Mouse (Mus musculus) heart, adult 9 months (tissue): ENCODE data around the gene Cog5.
A peak's percentile ranks its signal among the peaks of the same experiment; 100 is the strongest.
"Not testable (repeated sequence)": the region's sequence is repeated elsewhere in the genome, so short reads cannot be mapped to it uniquely, and the experiment has no call there.

ENCODE experiments used
- DNase-seq, 2 experiments: peaks; one replicate each; pipeline ENCODE4 v3.0.0; 2022; ENCODE audit warnings: low spot score in 2 of 2

The Cog5 gene

DNA sequence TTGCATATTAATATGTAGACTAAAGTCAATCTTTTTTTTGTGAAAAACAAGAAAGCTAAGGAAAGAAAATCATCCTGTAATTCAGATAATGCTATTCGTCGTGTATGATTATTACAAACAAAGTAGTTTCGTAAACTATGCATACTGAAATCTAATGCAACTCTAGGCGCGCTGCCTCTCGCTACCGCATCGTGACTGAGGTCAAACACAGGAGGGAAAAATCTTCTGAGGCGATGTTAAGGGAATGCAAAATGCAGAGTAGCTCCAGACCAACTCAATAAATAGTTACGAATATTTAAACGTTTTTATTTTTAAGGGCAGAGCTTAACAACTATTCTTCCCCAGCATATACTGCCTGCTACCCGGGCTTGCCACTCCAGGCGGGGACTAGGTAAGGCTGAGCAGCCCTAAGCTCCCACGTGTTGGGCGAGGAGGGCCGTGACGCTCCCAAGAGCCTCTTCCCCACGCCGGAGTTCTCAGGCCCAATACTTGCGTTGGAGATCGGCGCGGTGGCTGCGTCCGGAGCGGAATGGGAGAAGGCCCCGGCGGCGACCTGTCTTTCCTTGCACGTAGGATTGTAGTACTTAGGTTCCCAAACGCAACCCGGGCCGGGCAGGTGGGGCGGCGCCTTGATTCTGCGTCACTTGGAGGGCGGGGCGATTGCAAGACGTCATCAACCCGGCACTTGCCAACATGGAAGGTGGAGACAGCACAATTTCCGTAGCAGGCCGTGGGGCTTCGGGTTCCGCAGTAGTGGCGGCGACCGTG lies at the start of gene Cog5, which contains the start of gene Dus4l:
Gene Cog5 (plus strand): TSS at position 673 of the 768 bp plus-strand sequence.
Gene Dus4l (minus strand): TSS at position 630 of the 768 bp plus-strand sequence.
- peak; percentile 93 to 97 for DNase-seq

- DNase-seq: no peak
Observed at GRCm38 (mm10) chr12:31604894-31605293, 49.8 kb upstream of the Cog5 start.

- DNase-seq: no peak
Observed at GRCm38 (mm10) chr12:31608138-31608537, 46.5 kb upstream of the Cog5 start.

DNA sequence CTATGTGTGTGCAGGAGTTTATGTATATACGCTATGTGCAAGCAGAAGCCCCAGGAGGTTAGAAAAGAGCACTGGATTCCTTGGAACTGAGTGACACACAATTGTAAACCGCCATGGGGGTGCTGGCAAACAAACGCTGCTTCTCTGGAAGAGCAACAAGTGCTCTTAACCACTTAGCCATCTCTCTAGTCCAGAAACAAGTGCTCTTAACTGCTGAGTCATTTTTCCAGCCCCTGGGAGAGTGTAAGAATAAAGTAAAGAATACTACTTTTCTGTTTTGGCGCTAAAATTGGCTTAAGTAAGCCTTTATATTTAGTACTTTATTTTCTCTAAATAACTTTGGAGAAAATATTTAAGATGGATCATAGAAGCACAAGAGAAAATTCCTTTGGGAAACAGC lies 41.3 kb upstream of the Cog5 start:
- no peak for DNase-seq

GRCm38 (mm10) chr12:31620106-31620505 lies 34.6 kb upstream of the Cog5 start:
- DNase-seq: no peak

DNA sequence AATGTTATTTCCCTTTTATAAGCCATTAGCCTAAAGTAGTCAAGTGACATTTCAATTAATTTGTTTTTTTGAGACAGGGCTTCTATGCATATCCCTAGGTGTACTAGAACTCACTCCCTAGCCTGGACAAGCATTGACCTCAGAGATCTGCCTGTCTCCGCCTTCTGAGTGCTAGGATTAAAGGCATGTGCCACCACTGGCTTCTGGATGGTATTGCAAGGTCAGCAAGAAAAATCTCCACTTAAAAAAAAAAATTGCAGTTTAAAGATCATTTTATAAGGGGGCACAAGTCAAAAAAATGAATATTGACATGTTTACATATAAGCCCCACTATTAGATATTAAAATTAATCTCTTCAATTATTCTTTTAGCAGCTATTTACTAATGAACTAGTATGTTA lies 29.7 kb upstream of the Cog5 start:
- DNase-seq: no peak

- DNase-seq: not testable (repeated sequence)
Observed at GRCm38 (mm10) chr12:31628396-31628795, 26.3 kb upstream of the Cog5 start.

DNA sequence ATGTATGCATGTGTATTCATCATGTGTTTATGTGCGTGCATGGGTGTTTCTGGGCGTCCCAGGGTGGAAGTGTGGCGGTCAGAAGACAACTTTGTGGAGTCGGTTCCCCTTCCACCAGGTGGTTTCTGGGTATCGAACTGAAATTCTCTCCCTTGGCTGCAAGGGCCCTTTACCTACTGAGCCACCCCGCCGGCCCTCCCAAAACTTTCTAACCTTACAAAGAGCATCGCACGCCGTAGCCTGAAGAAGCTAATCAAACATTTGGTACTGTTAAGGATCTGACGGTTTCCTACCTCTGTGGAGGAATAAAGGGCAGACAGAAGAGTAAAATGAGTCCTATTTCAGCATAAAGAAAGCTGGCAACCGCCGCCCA lies 20.7 kb upstream of the Cog5 start:
- no peak for DNase-seq

DNA sequence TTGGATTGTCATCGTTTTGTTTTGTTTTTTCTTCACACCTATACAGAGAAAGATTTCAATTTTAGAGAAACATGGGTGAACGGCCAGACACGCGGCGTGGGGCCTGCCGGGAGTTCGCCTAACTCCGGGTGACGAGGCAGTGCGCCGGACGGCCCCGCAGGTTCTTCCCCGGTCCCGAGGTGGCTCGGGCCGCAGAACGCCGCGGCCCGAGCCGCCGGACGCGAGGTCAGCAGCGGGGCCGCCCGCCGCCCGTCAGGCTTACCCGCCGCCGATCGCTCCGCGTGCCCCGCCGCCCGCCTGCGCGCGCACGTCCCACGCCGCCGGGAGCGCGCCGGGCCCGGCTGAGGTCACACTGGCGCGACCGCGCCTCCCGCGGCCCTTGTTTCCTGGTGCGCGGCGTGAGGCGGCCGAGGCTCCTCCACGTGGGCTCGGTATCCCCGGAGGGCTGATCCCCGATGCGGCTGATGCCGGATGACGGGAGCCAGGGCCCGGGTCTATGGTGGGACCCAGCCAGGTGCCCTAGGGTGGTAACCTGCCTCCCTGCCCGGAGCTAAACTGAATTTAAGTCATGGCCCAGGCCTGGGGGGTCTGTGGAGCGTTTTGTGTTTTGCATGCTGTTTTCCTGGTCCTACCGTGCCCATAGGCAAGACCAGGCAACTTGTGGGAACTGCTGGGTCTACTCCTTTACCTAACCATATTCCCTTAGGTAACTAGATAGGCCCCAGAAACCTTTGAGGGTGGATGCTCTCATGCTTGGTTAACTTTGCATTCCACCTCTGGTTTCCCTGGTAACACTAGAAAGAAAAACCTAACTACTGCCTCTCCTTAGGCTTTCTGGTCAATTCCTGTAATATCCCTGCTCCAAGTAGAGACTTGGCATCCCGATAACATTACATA lies 20.1 kb upstream of the Cog5 start, which contains the start of gene Bcap29:
Gene Bcap29 (minus strand): TSS at position 316 of the 897 bp plus-strand sequence.
- peak; percentile 69 to 78 for DNase-seq

- DNase-seq: peak in 1 of 2 experiments; percentile 2
Observed at GRCm38 (mm10) chr12:31635240-31635607, 19.4 kb upstream of the Cog5 start.

GRCm38 (mm10) chr12:31653611-31654010 lies 1.1 kb upstream of the Cog5 start:
- no peak for DNase-seq

- no peak for DNase-seq
Observed at GRCm38 (mm10) chr12:31654965-31655477, 352 bp downstream of the Cog5 start.

- no peak for DNase-seq
Observed at GRCm38 (mm10) chr12:31656841-31657240, 2.2 kb downstream of the Cog5 start.

DNA sequence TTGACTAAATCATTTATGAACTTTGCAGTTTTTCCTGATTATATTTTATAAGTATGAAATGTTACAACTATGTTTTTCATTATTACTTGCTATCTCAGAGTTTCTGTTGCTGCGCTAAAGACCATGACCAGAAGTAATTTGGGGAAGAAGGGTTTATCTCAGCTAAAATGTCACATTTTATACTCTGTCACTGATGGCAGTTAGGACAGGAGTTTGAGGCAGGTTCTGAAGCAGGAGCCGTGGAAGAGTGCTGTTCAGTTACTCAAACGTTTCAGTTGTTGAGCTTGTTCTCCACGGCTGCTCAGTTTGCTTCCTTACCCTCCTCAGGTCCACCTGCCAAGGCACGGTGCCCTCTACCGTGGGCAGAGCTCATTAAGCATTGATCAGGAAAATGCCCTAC lies 11.3 kb downstream of the Cog5 start:
- DNase-seq: no peak

- no peak for DNase-seq
Observed at GRCm38 (mm10) chr12:31667187-31667586, 12.5 kb downstream of the Cog5 start.

DNA sequence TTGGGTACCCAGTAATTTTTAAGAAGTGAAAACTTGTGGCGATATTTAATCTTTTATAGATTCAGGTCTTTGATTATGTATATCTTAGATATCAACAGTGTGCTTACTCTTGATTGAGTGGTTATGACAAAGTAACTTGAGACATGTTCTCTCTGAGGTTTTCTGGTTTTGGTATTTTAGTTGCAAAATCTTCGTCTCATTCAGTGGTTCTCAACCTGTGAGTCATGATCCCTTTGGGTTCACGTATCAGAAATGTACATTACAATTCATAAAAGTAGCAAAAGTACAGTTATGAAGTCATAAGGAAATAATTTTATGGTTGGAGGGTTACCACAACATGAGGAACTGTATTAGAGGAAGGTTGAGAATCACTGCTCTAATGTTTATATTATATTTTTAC lies 32.0 kb downstream of the Cog5 start:
- no peak for DNase-seq

GRCm38 (mm10) chr12:31693278-31693677 lies 38.6 kb downstream of the Cog5 start:
- no peak for DNase-seq

- no peak for DNase-seq
Observed at GRCm38 (mm10) chr12:31700623-31701347, 46.1 kb downstream of the Cog5 start.

- no peak for DNase-seq
Observed at GRCm38 (mm10) chr12:31701411-31701810, 46.7 kb downstream of the Cog5 start.

DNA sequence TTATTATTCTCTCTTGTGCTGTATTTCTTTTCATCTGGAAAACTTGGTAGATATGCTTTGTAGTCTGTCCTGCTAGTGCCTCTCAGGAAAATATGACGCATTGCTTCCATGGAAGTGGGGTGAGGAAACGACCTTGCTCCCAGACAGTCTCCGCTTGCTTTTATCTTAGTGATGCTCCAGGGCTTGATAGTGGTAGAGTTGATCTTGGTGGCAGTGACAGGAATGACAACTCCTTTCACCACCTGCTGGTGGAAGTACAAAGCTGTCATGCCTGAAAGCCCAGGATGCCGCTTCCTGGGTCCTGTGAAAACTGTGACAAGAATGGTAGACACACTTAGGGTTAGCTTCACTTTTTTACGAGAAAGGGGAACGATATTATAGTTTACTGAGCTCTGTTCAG lies 49.2 kb downstream of the Cog5 start:
- peak; percentile 56 to 73 for DNase-seq

DNA sequence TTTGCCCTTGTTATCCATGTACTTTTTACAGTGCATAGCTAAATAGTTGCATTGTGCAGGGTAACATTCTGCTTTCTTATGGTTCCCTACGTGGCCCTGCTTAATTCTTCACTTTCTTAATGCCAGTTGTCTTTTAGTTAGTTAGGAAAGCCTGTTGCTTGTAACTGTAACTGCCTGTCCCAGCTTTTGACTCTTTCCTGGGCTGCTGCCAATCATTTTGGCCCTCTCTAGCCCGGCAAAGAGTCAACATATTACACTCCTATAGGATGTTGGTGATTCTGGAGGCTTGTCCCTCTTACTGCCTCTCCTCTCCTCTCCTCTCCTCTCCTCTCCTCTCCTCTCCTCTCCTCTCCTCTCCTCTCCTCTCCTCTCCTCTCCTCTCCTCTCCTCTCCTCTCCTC lies 51.5 kb downstream of the Cog5 start:
- no peak for DNase-seq

GRCm38 (mm10) chr12:31707531-31707930 lies 52.9 kb downstream of the Cog5 start:
- no peak for DNase-seq
